Mouse (Mus musculus) CH12.LX (cell line): Measurements from ENCODE around the gene Fadd. TPM values are rescaled to one million over a fixed set of nuclear protein-coding genes. Genes with fewer than 3 reads are reported as not detected.

Source experiments
- DNase-seq: peaks from one replicate; pipeline ENCODE4 v3.0.0-alpha.2; 2013; ENCODE audit errors: extremely low read depth
- H3K27ac ChIP-seq: 2 replicates; pipeline ENCODE4 v1.5.1; 2012; ENCODE audit warnings: low read depth, mild to moderate bottlenecking, control low read depth, moderate library complexity; ENCODE audit not compliant: insufficient read depth
- H3K27me3 ChIP-seq: replicated peaks from 2 replicates; pipeline ENCODE3; 2012; ENCODE audit warnings: inconsistent platforms
- H3K36me3 ChIP-seq, 2 experiments: replicated peaks in 1 of 2; 2 replicates each; pipeline versions ENCODE3 to v1.6.1; 2012; ENCODE audit warnings: inconsistent platforms in 1 of 2, low read length in 1 of 2, mild to moderate bottlenecking in 1 of 2, mixed read lengths in 1 of 2, moderate library complexity in 1 of 2; ENCODE audit not compliant: control insufficient read depth in 1 of 2, insufficient read depth in 1 of 2
- H3K4me1 ChIP-seq, 2 experiments: 2 replicates each; pipeline ENCODE4 v1.6.1; 2012; ENCODE audit warnings: inconsistent platforms in 1 of 2, moderate library complexity in 1 of 2; ENCODE audit not compliant: insufficient read depth in 2 of 2, control insufficient read depth in 1 of 2
- H3K4me2 ChIP-seq: 2 replicates; pipeline ENCODE4 v1.6.1; 2012; ENCODE audit warnings: low read depth, mild to moderate bottlenecking, control low read depth; ENCODE audit not compliant: poor library complexity, insufficient read depth, severe bottlenecking
- H3K4me3 ChIP-seq, 3 experiments: fragments of 150-350 bp in 1 of 3; sonication (generic) in 1 of 3; replicated peaks in 1 of 3; 2 replicates each; pipeline versions ENCODE3 to v1.5.1; 2011 to 2012; ENCODE audit warnings: low read depth in 2 of 3, low read length in 2 of 3, mild to moderate bottlenecking in 2 of 3, moderate library complexity in 2 of 3, control low read depth in 1 of 3, improper control_type of control experiment in 1 of 3, inconsistent platforms in 1 of 3, mixed read lengths in 1 of 3; ENCODE audit not compliant: poor library complexity in 1 of 3
- H3K79me2 ChIP-seq: replicated peaks from 2 replicates; pipeline ENCODE4 v1.6.1; 2012; ENCODE audit warnings: mild to moderate bottlenecking, moderate library complexity; ENCODE audit not compliant: control insufficient read depth, poor library complexity, insufficient read depth, severe bottlenecking; ENCODE audit errors: extremely low read depth
- H3K9ac ChIP-seq: 2 replicates; pipeline ENCODE4 v1.6.1; 2012; ENCODE audit warnings: low read depth, mild to moderate bottlenecking, control low read depth, moderate library complexity; ENCODE audit not compliant: insufficient read depth
- H3K9me3 ChIP-seq: replicated peaks from 2 replicates; pipeline ENCODE3; 2012; ENCODE audit warnings: low read length, inconsistent platforms, mixed read lengths
- CHD1 ChIP-seq: IDR thresholded peaks from 2 replicates; pipeline ENCODE4 v1.6.1; 2012; ENCODE audit warnings: low read depth, low read length, improper control_type of control experiment, inconsistent platforms
- CHD2 ChIP-seq: IDR thresholded peaks from 2 replicates; pipeline ENCODE4 v1.6.1; 2011; ENCODE audit warnings: low read length, improper control_type of control experiment
- CTCF ChIP-seq, 2 experiments: IDR thresholded peaks in 1 of 2; conservative IDR thresholded peaks in 1 of 2; 2 replicates each; pipeline ENCODE4 v1.5.1; 2011 to 2012; ENCODE audit warnings: low read depth in 2 of 2, low read length in 2 of 2, improper control_type of control experiment in 1 of 2, inconsistent platforms in 1 of 2, mild to moderate bottlenecking in 1 of 2, moderate library complexity in 1 of 2
- E2F4 ChIP-seq: IDR thresholded peaks from 2 replicates; pipeline ENCODE4 v1.6.1; 2011; ENCODE audit warnings: low read depth, low read length, improper control_type of control experiment; ENCODE audit not compliant: insufficient replicate concordance
- ETS1 ChIP-seq: conservative IDR thresholded peaks from 2 replicates; pipeline ENCODE4 v1.6.1; 2012; ENCODE audit warnings: low read depth, mild to moderate bottlenecking, inconsistent platforms, low read length, improper control_type of control experiment, moderate library complexity
- GABPA ChIP-seq: IDR thresholded peaks from 2 replicates; pipeline ENCODE4 v1.6.1; 2012; ENCODE audit warnings: low read depth, low read length, improper control_type of control experiment, inconsistent platforms; ENCODE audit not compliant: insufficient replicate concordance
- KAT2A ChIP-seq: IDR thresholded peaks from 2 replicates; pipeline ENCODE4 v1.6.1; 2012; ENCODE audit warnings: low read length, improper control_type of control experiment, inconsistent platforms; ENCODE audit not compliant: insufficient replicate concordance
- MAFK ChIP-seq: IDR thresholded peaks from 2 replicates; pipeline ENCODE4 v1.6.1; 2011; ENCODE audit warnings: low read length, improper control_type of control experiment; ENCODE audit not compliant: insufficient replicate concordance
- MAZ ChIP-seq: IDR thresholded peaks from 2 replicates; pipeline ENCODE4 v1.6.1; 2012; ENCODE audit warnings: low read depth, mild to moderate bottlenecking, inconsistent platforms, low read length, improper control_type of control experiment, moderate library complexity
- MEF2A ChIP-seq: IDR thresholded peaks from 2 replicates; pipeline ENCODE4 v1.6.1; 2014; ENCODE audit warnings: low read depth, mild to moderate bottlenecking, inconsistent platforms, low read length, improper control_type of control experiment, borderline replicate concordance
- MXI1 ChIP-seq: IDR thresholded peaks from 2 replicates; pipeline ENCODE4 v1.6.1; 2011; ENCODE audit warnings: mild to moderate bottlenecking, low read depth, low read length, improper control_type of control experiment
- NELFE ChIP-seq: IDR thresholded peaks from 2 replicates; pipeline ENCODE4 v1.6.1; 2011; ENCODE audit warnings: low read depth, low read length, improper control_type of control experiment
- NRF1 ChIP-seq: IDR thresholded peaks from 2 replicates; pipeline ENCODE4 v1.6.1; 2014; ENCODE audit warnings: low read depth, mild to moderate bottlenecking, inconsistent platforms, low read length, improper control_type of control experiment, moderate library complexity
- POLR2A ChIP-seq: IDR thresholded peaks from 2 replicates; pipeline ENCODE4 v1.6.1; 2011; ENCODE audit warnings: low read depth, mild to moderate bottlenecking, improper control_type of control experiment, low read length
- POLR2AphosphoS2 ChIP-seq: IDR thresholded peaks from 2 replicates; pipeline ENCODE4 v1.6.1; 2011; ENCODE audit warnings: low read depth, low read length, improper control_type of control experiment
- RCOR1 ChIP-seq: conservative IDR thresholded peaks from 2 replicates; pipeline ENCODE4 v1.6.1; 2012; ENCODE audit warnings: low read depth, mild to moderate bottlenecking, inconsistent platforms, low read length, improper control_type of control experiment
- SMC3 ChIP-seq: IDR thresholded peaks from 2 replicates; pipeline ENCODE4 v1.6.1; 2011; ENCODE audit warnings: low read depth, low read length, improper control_type of control experiment
- TBP ChIP-seq: conservative IDR thresholded peaks from 2 replicates; pipeline ENCODE4 v1.6.1; 2011; ENCODE audit warnings: low read depth, low read length, improper control_type of control experiment
- TCF12 ChIP-seq: IDR thresholded peaks from 2 replicates; pipeline ENCODE4 v1.6.1; 2014; ENCODE audit warnings: low read depth, mild to moderate bottlenecking, inconsistent platforms, low read length, improper control_type of control experiment
- ZC3H11A ChIP-seq: IDR thresholded peaks from 2 replicates; pipeline ENCODE4 v1.6.1; 2012; ENCODE audit warnings: low read depth, mild to moderate bottlenecking, inconsistent platforms, low read length, improper control_type of control experiment
- ZKSCAN1 ChIP-seq: IDR thresholded peaks from 2 replicates; pipeline ENCODE4 v1.6.1; 2012; ENCODE audit warnings: low read depth, inconsistent platforms, low read length, improper control_type of control experiment, borderline replicate concordance
- ZMIZ1 ChIP-seq: IDR thresholded peaks from 2 replicates; pipeline ENCODE4 v1.6.1; 2012; ENCODE audit warnings: low read depth, mild to moderate bottlenecking, inconsistent platforms, low read length, improper control_type of control experiment
- ZNF384 ChIP-seq: IDR thresholded peaks from 2 replicates; pipeline ENCODE4 v1.6.1; 2012; ENCODE audit warnings: low read depth, low read length, improper control_type of control experiment, inconsistent platforms
- dilution Hi-C: fragments of 300-500 bp; cut with MboI; formaldehyde crosslinking; loops from 2 replicates; pipeline ENCODE4 v1.14.3; 2020; ENCODE audit warnings: low sequenced_read_pairs; ENCODE audit not compliant: extremely low pct_unique_long_range_greater_than_20kb, extremely low pct_ligation_motif_present
- in situ Hi-C: fragments of 300-500 bp; cut with MboI; formaldehyde crosslinking; loops from 3 replicates; pipeline ENCODE4 v1.14.3; 2019; ENCODE audit warnings: low sequenced_read_pairs, low pct_ligation_motif_present, low pct_unique_long_range_greater_than_20kb, mixed read lengths
- polyA plus RNA-seq: library from polyadenylated mRNA; unstranded; fragments of >175 nt; gene quantifications from 2 replicates; pipeline ENCODE4 v1.2.1, GENCODE M21; 2012; ENCODE audit warnings: low read depth; ENCODE audit not compliant: insufficient read length
- total RNA-seq, 2 experiments: library from RNA; depleted of rRNA; stranded (reverse); fragments of 300-350 nt in 1 of 2; fragments of >200 nt in 1 of 2; gene quantifications; 2 replicates each; pipeline ENCODE4 v1.2.3; 2012 to 2014

The Fadd gene
- total and polyA plus RNA-seq, 3 experiments, result 2.9 to 7.0 (median 4.5) TPM

- TF ChIP-seq E2F4, result no peak
- TF ChIP-seq RCOR1, result no peak
- TF ChIP-seq GABPA, result no peak
- TF ChIP-seq POLR2A, result no peak
- TF ChIP-seq SMC3, result no peak
- TF ChIP-seq MEF2A, result no peak
- no peak for TF ChIP-seq CTCF (conservative IDR thresholded peaks at IDR 0.05 in 1 of 2, IDR thresholded peaks at IDR 0.05 in 1 of 2; ENCODE audit: low read depth in 2 of 2, low read length in 2 of 2)
- TF ChIP-seq CHD1, result no peak
- no peak for TF ChIP-seq ZKSCAN1
- TF ChIP-seq ZNF384, result no peak
- TF ChIP-seq TCF12, result no peak
- TF ChIP-seq ZC3H11A, result no peak
- TF ChIP-seq ZMIZ1, result no peak
- no peak for TF ChIP-seq MAFK
- no peak for TF ChIP-seq POLR2AphosphoS2
- TF ChIP-seq NELFE, result no peak
- TF ChIP-seq CHD2, result no peak
- no peak for TF ChIP-seq TBP
- DNase-seq, result no peak
- in situ Hi-C loops (no loop called here), dilution Hi-C loops (no loop called here)
- Histone ChIP-seq H3K79me2 (no peaks in the 10 kb centered on the region), H3K9me3 (peaks cover 13% of the 10 kb centered on the region), H3K4me2 (no peak overlapping the region), H3K9ac (no peak overlapping the region), H3K4me3 (no peak overlapping the region), H3K36me3 (no peaks in the 10 kb centered on the region), H3K27me3 (peaks cover 92% of the 10 kb centered on the region), H3K4me1 (no peaks in the 10 kb centered on the region), H3K27ac (no peak overlapping the region)
Measured at GRCm38 (mm10) chr7:144620315-144620714, 38.1 kb upstream of the Fadd start.

- no peaks in the 10 kb centered on the region for H3K79me2 ChIP-seq
- no peak for DNase-seq
- dilution Hi-C loops (no loop called here), in situ Hi-C loops (loop anchor here (10.0 kb wide), 1 partner anchor 129 kb away; no protein-coding TSS in a partner anchor)
- H3K27me3 ChIP-seq, result peaks cover 98% of the 10 kb centered on the region
- no peaks in the 10 kb centered on the region for H3K9me3 ChIP-seq
- no peaks in the 10 kb centered on the region for H3K36me3 ChIP-seq
- no peak overlapping the region for H3K4me3 ChIP-seq
- H3K9ac ChIP-seq, result no peak overlapping the region
- H3K4me2 ChIP-seq, result no peak overlapping the region
- no peaks in the 10 kb centered on the region for H3K4me1 ChIP-seq
- H3K27ac ChIP-seq, result no peak overlapping the region
- TF ChIP-seq MAZ (no peak), GABPA (no peak), MAFK (no peak), ETS1 (no peak), RCOR1 (no peak), MXI1 (no peak), KAT2A (no peak), CHD2 (no peak), NELFE (no peak), NRF1 (no peak)
Measured at GRCm38 (mm10) chr7:144615343-144615742, 33.1 kb upstream of the Fadd start.
